Mouse (Mus musculus) right cerebral cortex, postnatal 14 days (tissue): ENCODE measurements around the gene Asb15.

Experiments
- DNase-seq: peaks from one replicate; pipeline ENCODE4 v3.0.0; 2022

Gene Asb15

GRCm38 (mm10) chr6:24608682-24609081 is 80.7 kb downstream of the Asb15 start:
- DNase-seq = no peak

DNA sequence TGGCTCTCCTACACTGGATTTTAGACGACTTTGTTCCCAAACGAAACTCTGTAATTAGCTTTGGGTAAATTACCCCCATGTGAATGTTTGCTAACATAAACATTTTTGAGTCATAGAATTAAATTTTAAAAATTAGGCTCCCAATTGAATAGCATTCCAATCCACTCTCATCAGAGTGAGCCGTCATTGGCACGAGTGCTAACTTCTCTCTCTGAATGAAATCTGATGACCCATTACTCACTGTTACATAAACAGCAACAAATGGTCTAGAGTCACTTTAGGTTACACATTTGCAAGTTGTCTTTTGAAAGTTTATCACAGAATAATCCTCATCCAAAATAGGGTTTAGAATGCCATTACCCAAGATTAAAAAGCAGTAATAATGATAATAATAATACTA is 81.6 kb downstream of the Asb15 start:
- DNase-seq = no peak

DNA sequence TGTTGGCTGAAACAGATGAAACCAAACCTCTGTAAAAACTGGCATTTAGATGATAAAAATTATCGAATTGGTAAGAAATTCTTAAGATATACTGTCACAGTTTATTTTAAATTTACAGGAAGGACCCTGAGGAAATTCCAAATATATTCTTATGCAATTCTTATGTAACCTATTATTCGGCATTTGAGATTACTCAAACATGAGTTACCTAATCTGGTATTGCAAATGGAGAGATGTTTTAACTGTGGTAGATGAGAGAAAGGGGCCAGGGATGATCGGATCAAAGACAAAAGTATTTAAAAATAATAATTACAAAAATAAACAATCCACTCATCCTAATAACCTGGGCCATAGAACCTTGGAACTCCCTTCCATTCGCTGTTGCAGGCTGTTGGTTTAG is 82.4 kb downstream of the Asb15 start:
- no peak for DNase-seq

DNA sequence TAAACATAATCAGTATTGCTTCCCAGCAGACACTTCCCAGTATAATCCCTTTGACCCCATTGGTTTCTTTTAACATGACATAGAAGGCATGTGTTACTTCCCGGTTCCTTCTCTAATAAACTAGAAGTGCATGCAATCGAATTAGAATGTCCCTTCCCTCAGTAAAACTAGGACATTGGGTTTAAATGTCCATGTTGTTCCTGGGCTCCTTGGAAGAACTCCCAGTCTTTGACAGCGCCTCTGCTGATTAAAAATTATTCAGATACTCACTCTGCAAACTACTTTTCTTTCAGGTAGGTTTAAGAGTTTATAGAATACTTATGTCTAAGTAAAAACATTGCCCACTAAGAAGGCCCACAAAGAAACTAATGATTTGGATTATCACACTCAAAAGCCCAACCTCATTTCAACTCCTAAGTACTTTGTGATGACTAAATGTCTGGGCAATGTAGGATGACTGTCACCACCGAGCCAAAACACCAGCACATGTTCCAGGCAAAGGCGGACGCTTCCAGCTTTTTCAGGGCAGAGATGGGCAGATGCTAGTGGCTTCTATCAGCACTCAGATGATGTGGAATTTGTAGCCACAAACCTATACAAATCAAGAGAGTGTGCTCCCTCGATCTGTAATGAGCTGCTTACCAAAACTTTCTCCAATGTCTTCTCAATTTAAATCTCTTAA is 84.3 kb downstream of the Asb15 start:
- no peak for DNase-seq

DNA sequence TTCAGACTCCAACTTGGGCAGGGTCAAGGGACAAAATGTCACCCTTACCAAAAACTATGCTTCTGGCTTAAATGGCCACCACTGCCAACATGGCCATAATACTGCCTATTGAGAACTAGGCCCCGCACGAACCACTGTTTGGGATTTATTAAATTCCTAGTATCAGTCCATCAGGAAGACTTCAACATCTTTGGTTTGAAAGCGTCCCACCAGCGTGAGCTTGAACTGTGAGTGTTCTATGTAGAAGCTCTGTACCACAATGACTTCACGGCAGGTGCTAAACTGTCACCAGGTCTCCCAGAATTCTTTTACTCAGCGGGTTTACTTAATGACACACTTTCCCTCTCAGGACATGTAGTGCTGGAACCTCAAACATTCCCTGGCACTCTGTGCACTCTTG is 85.4 kb downstream of the Asb15 start:
- no peak for DNase-seq

DNA sequence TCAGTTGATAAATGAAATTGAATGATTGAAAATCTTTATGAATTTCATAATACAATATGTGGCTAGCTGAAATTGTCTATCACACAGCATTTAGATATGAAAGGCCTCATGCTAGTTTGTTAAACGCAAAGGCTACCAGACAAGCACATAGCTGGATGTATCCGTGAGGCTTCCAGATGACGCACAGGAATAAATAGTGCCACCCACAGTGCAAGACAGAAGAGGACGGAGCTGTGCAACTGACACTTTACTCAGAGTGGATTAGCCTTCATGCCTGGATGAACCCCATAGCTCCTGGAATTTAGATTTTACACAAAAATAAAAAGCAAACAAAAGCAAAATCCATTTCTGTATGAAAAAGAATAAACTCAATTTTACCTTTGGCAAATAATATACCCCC is 86.0 kb downstream of the Asb15 start:
- DNase-seq = no peak

- no peak for DNase-seq
These were observed 88.8 kb downstream of the Asb15 start for GRCm38 (mm10) chr6:24616746-24617145.

- DNase-seq = no peak
These were observed 91.5 kb downstream of the Asb15 start for GRCm38 (mm10) chr6:24619285-24620045.

GRCm38 (mm10) chr6:24620936-24621335 is 93.0 kb downstream of the Asb15 start:
- no peak for DNase-seq

GRCm38 (mm10) chr6:24622098-24622497 is 94.2 kb downstream of the Asb15 start:
- no peak for DNase-seq
